Mouse (Mus musculus) neural tube, embryonic 11.5 days (tissue): ENCODE measurements around the gene Miga2. TPM values are rescaled to one million over a fixed set of nuclear protein-coding genes. Genes with fewer than 3 reads are reported as not detected.
A peak's percentile ranks its signal among the peaks of the same experiment; 100 is the strongest.

Source experiments
- ATAC-seq: fragments of 200-750 bp; cut with Nextera tagmentation; 2 replicates; pipeline ENCODE4 v1.8.0; 2017; ENCODE audit warnings: moderate number of reproducible peaks, mild to moderate bottlenecking, moderate TSS enrichment, moderate library complexity; ENCODE audit not compliant: insufficient read depth, low FRiP score, low TSS enrichment
- DNase-seq: peaks from one replicate; pipeline ENCODE4 v3.0.0-alpha.2; 2015; ENCODE audit warnings: low spot score
- H3K27ac ChIP-seq: fragments of 300-500 bp; sonication (generic); 2 replicates; pipeline ENCODE4 v1.5.1; 2014; ENCODE audit warnings: low read depth, mild to moderate bottlenecking, low read length
- H3K27me3 ChIP-seq: fragments of 300-500 bp; sonication (generic); 2 replicates; pipeline ENCODE4 v1.6.1; 2014; ENCODE audit warnings: mild to moderate bottlenecking, low read length, mixed read lengths; ENCODE audit not compliant: control insufficient read depth, insufficient read depth
- H3K36me3 ChIP-seq: fragments of 300-500 bp; sonication (generic); 2 replicates; pipeline ENCODE4 v1.6.1; 2014; ENCODE audit warnings: mild to moderate bottlenecking, low read length, moderate library complexity, mixed read lengths; ENCODE audit not compliant: control insufficient read depth, insufficient read depth
- H3K4me1 ChIP-seq: fragments of 300-500 bp; sonication (generic); 2 replicates; pipeline ENCODE4 v1.6.1; 2014; ENCODE audit warnings: low read length, mixed read lengths; ENCODE audit not compliant: control insufficient read depth, insufficient read depth
- H3K4me2 ChIP-seq: fragments of 300-500 bp; sonication (generic); 2 replicates; pipeline ENCODE4 v1.6.1; 2014; ENCODE audit warnings: low read depth, mild to moderate bottlenecking, moderate library complexity
- H3K4me3 ChIP-seq: fragments of 300-500 bp; sonication (generic); 2 replicates; pipeline ENCODE4 v1.5.1; 2014; ENCODE audit warnings: low read depth, low read length
- H3K9ac ChIP-seq: fragments of 300-500 bp; sonication (generic); 2 replicates; pipeline ENCODE4 v1.6.1; 2014; ENCODE audit warnings: mild to moderate bottlenecking, low read length
- H3K9me3 ChIP-seq: fragments of 300-500 bp; sonication (generic); 2 replicates; pipeline ENCODE4 v1.6.1; 2016; ENCODE audit warnings: low read length; ENCODE audit not compliant: control insufficient read depth
- WGBS: fragments of 180-500 bp; shearing (Covaris S2); extraction: QIAGEN DNeasy Blood & Tissue Kit; methylation state at CpG from one replicate; pipeline ENCODE4 v1.1.7; 2014; 5-methylcytosine and 5-hydroxymethylcytosine counted together
- polyA plus RNA-seq: library from polyadenylated mRNA; unstranded; fragments of >200 nt; fragmentation: Nextera tagmentation; extraction: Ambion mirVana; gene quantifications from 2 replicates; pipeline ENCODE4 v1.2.1, GENCODE M21; 2014

Gene Miga2
- polyA plus RNA-seq, 1 experiment from 2014 or later: 27.5 TPM

- no peak overlapping the region for H3K4me2 ChIP-seq
- H3K36me3 ChIP-seq: peaks cover 10% of the 10 kb centered on the region
- ATAC-seq: no peak
- no peaks in the 10 kb centered on the region for H3K9me3 ChIP-seq
- WGBS: 92% methylated on average over 9 of the region's 9 CpGs
- H3K27me3 ChIP-seq: no peaks in the 10 kb centered on the region
- H3K4me3 ChIP-seq: no peak overlapping the region
- no peaks in the 10 kb centered on the region for H3K4me1 ChIP-seq
- no peak overlapping the region for H3K27ac ChIP-seq
- no peak overlapping the region for H3K9ac ChIP-seq
- no peak for DNase-seq
Measured at GRCm38 (mm10) chr2:30386913-30387312, 22.9 kb downstream of the Miga2 start.

- peaks cover 10% of the 10 kb centered on the region for H3K4me1 ChIP-seq
- ATAC-seq (no peak), DNase-seq (no peak)
- H3K27me3 ChIP-seq: no peaks in the 10 kb centered on the region
- no peak overlapping the region for H3K4me3 ChIP-seq
- H3K4me2 ChIP-seq: no peak overlapping the region
- H3K9ac ChIP-seq: no peak overlapping the region
- H3K27ac ChIP-seq: no peak overlapping the region
- WGBS: 85% methylated on average over 2 of the region's 2 CpGs
- no peaks in the 10 kb centered on the region for H3K9me3 ChIP-seq
- peaks cover 2% of the 10 kb centered on the region; the same call in 1 of the 2 replicates for H3K36me3 ChIP-seq
Measured at GRCm38 (mm10) chr2:30389000-30389399, 25.0 kb downstream of the Miga2 start.

GRCm38 (mm10) chr2:30392114-30392576, 28.1 kb downstream of the Miga2 start, which contains the start of gene Dolpp1:
Dolpp1 (plus strand) TSS chr2:30392254.
- Histone ChIP-seq H3K9ac (peak within 1 kb of the TSS; percentile 66), H3K9me3 (no peaks in the 10 kb centered on the region), H3K27ac (peak within 1 kb of the TSS; percentile 86), H3K4me1 (peaks cover 11% of the 10 kb centered on the region), H3K36me3 (no peaks in the 10 kb centered on the region; the same call in 1 of the 2 replicates), H3K4me3 (peak within 1 kb of the TSS; percentile 86), H3K27me3 (no peaks in the 10 kb centered on the region), H3K4me2 (peak within 1 kb of the TSS; percentile 74)
- DNase-seq (peak; percentile 98), ATAC-seq (peak; percentile 99)
- WGBS: under 1% methylated on average over 39 of the region's 40 CpGs

- Histone ChIP-seq H3K4me3 (peak overlapping the region; percentile 86), H3K9ac (peak overlapping the region; percentile 66), H3K27ac (peak overlapping the region; percentile 86), H3K36me3 (peaks cover 3% of the 10 kb centered on the region), H3K9me3 (no peaks in the 10 kb centered on the region), H3K4me1 (peaks cover 11% of the 10 kb centered on the region), H3K4me2 (peak overlapping the region; percentile 74), H3K27me3 (no peaks in the 10 kb centered on the region)
- peak; percentile 94 for DNase-seq
- WGBS: under 1% methylated on average over 42 of the region's 54 CpGs
- peak; percentile 77 for ATAC-seq
Measured at GRCm38 (mm10) chr2:30392577-30393369, 28.7 kb downstream of the Miga2 start.

GRCm38 (mm10) chr2:30393370-30393656, 29.3 kb downstream of the Miga2 start:
- H3K27ac ChIP-seq: no peak overlapping the region
- H3K4me2 ChIP-seq: peak overlapping the region; percentile 74
- peak overlapping the region; percentile 66 for H3K9ac ChIP-seq
- H3K36me3 ChIP-seq: peaks cover 3% of the 10 kb centered on the region
- DNase-seq: no peak
- H3K4me3 ChIP-seq: peak overlapping the region; percentile 86
- WGBS: 69% methylated on average over 1 of the region's 1 CpGs
- ATAC-seq: no peak
- peaks cover 11% of the 10 kb centered on the region for H3K4me1 ChIP-seq
- H3K27me3 ChIP-seq: no peaks in the 10 kb centered on the region
- H3K9me3 ChIP-seq: no peaks in the 10 kb centered on the region

GRCm38 (mm10) chr2:30395757-30396156, 31.7 kb downstream of the Miga2 start:
- 92% methylated on average over 7 of the region's 7 CpGs for WGBS
- no peak for DNase-seq
- Histone ChIP-seq H3K9me3 (no peaks in the 10 kb centered on the region), H3K36me3 (peaks cover 5% of the 10 kb centered on the region), H3K4me2 (no peak overlapping the region), H3K9ac (no peak overlapping the region), H3K4me1 (peaks cover 32% of the 10 kb centered on the region), H3K27ac (no peak overlapping the region), H3K27me3 (no peaks in the 10 kb centered on the region), H3K4me3 (no peak overlapping the region)
- no peak for ATAC-seq

- H3K27me3 ChIP-seq: no peaks in the 10 kb centered on the region
- no peak for DNase-seq
- peaks cover 5% of the 10 kb centered on the region for H3K36me3 ChIP-seq
- no peak overlapping the region for H3K4me2 ChIP-seq
- no peak for ATAC-seq
- no peaks in the 10 kb centered on the region for H3K9me3 ChIP-seq
- H3K27ac ChIP-seq: no peak overlapping the region
- 85% methylated on average over 7 of the region's 7 CpGs for WGBS
- H3K4me1 ChIP-seq: peaks cover 33% of the 10 kb centered on the region
- H3K4me3 ChIP-seq: no peak overlapping the region
- H3K9ac ChIP-seq: no peak overlapping the region
Measured at GRCm38 (mm10) chr2:30396246-30396645, 32.2 kb downstream of the Miga2 start.

- DNase-seq: no peak
- Histone ChIP-seq H3K36me3 (peaks cover 7% of the 10 kb centered on the region), H3K4me1 (peaks cover 32% of the 10 kb centered on the region)
Measured at GRCm38 (mm10) chr2:30397986-30398512, 34.0 kb downstream of the Miga2 start.

More at GRCm38 (mm10) chr2:30397986-30398512, 34.0 kb downstream of the Miga2 start:
- Histone ChIP-seq H3K4me2 (no peak overlapping the region), H3K27ac (no peak overlapping the region), H3K9me3 (no peaks in the 10 kb centered on the region), H3K4me3 (no peak overlapping the region), H3K27me3 (no peaks in the 10 kb centered on the region), H3K9ac (no peak overlapping the region)
- no peak for ATAC-seq
- 90% methylated on average over 10 of the region's 10 CpGs for WGBS
